Mouse (Mus musculus): ENCODE data around the gene Atg3. TPM values are rescaled to one million over a fixed set of nuclear protein-coding genes. Genes with fewer than 3 reads are reported as not detected.

The Atg3 gene
- polyA plus RNA-seq, 1 experiment from 2014 or later, result 38.4 TPM

DNA sequence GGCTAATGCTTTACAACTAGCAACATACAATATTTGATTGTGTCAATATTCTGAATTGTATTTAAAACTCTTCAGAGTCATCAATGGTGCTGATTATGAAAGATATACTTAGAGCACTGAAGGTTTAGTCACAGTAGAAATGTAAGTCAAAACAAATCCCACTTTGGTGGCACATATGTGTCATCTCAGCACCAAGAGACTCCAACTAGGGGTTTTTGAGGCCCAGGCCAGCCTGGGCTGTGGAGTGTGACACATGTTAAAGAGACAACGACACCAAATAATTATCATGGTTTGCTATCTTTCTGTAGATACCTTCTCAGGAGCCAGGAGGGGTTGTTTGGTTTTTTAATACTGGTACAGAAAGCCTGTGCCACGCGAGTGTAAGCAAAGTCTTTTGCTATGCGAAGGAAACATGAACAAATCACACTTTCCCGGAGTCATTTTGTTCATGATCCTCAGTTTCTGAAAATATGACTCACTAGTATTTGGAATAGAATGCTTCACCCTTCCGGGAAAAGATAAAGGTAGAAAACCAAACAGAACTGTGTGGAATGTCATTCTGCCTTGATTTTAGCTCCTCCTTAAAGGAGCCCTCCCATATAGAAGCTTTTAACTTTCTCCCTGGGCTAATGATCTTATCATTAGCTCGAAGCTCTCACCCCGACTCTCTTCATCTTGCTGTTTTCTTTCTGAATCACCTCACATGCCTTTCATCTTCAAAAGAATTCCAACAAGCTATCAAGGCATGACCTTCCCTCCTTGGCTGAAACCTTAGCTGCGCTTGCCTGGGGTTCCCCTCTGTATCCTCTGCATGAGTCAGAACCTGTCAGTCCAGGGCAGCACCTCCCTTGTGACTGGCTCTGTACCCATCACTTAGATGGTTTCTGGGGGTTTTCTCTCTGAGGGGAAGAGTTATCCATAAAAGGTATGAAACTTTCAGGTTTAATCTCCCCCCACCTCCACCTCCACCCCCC, 34.1 kb upstream of the Atg3 start:
- DNase-seq (peak; percentile 25), ATAC-seq (ENCODE audit: insufficient read depth) (peak; percentile 80)
- Histone ChIP-seq H3K4me2 (no peak overlapping the region), H3K27me3 (ENCODE audit: insufficient read depth, low read length) (no peaks in the 10 kb centered on the region), H3K4me1 (ENCODE audit: insufficient read depth) (0 out of 2 replicates have a peak, but pooled peaks cover 8% of the 10 kb centered on the region), H3K4me3 (ENCODE audit: low read depth, low read length) (no peak overlapping the region), H3K9me3 (ENCODE audit: low read depth, low read length) (no peaks in the 10 kb centered on the region), H3K27ac (ENCODE audit: low read depth) (no peak overlapping the region), H3K9ac (no peak overlapping the region), H3K36me3 (ENCODE audit: insufficient read depth) (no peaks in the 10 kb centered on the region; the same call in 1 of the 2 replicates)
- 41% methylated on average over 9 of the region's 9 CpGs for WGBS
- no peak for TF ChIP-seq CTCF (IDR thresholded peaks at IDR 0.05; ENCODE audit: low read depth)

DNA sequence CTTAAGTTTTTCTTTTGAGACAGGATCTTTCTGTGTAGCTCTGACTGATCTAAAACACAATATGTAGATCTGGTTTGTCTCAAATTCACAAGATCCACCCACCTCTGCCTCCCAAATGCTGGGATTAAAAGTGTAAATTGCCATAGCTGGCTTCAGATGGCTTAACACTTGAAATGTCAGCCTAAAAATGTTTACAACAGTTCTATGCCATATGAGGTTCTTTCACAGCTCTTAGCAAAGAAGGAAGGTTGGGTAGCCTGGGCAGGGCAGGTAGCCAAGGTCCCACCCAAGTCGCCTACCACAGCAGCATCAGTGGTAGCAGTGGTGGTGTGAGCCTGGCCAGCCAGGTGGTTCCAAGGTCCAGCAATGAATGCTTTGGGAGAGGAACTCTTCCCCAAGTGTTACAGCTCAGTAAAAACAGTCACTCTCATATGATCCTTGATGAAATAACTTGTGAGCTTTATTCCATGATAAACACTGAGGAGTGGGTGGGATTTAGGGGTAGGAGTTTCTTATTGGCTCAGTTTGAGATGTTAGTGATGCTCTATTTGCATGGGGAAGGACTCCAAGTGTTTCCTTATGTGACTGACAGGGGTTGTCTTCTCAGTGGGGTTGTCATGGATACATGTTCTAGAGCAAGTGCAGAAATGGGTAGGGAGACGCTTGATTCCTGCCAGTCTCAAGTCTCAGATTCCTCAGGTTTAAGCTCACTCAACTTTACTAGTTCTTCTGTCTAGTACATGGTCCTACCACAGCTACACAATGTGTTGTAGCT, 30.5 kb upstream of the Atg3 start:
- H3K4me3 ChIP-seq (ENCODE audit: low read depth, low read length), result no peak overlapping the region
- H3K9ac ChIP-seq, result no peak overlapping the region
- no peak for TF ChIP-seq CTCF (IDR thresholded peaks at IDR 0.05; ENCODE audit: low read depth)
- H3K36me3 ChIP-seq (ENCODE audit: insufficient read depth), result no peaks in the 10 kb centered on the region; the same call in 1 of the 2 replicates
- no peaks in the 10 kb centered on the region for H3K4me1 ChIP-seq (ENCODE audit: insufficient read depth)
- 84% methylated on average over 2 of the region's 2 CpGs for WGBS
- ATAC-seq (ENCODE audit: insufficient read depth) (no peak), DNase-seq (no peak)
- no peak overlapping the region for H3K4me2 ChIP-seq
- no peak overlapping the region for H3K27ac ChIP-seq (ENCODE audit: low read depth)
- no peaks in the 10 kb centered on the region for H3K9me3 ChIP-seq (ENCODE audit: low read depth, low read length)
- no peaks in the 10 kb centered on the region for H3K27me3 ChIP-seq (ENCODE audit: insufficient read depth, low read length)

DNA sequence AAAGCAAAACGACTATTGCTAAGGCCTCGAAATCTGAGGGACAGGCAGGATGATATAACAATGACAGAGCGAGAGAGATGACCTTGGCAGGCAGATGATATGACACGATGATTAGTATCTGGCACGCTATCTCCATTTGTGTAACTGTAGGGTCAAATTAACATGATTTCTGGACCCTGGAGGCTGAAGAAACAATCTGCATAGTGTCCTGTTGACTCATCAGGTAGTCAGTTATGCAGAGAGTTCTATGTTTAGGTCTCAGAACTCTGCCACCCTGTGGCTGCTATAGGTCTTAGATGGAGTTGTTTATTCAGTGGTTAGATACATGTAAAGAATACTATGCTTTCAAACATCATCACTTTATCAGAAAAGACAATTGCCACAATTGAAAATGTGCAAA, 16.9 kb upstream of the Atg3 start:
- Histone ChIP-seq H3K9me3 (ENCODE audit: low read depth, low read length) (no peaks in the 10 kb centered on the region), H3K27me3 (ENCODE audit: insufficient read depth, low read length) (no peaks in the 10 kb centered on the region), H3K4me2 (no peak overlapping the region), H3K27ac (ENCODE audit: low read depth) (no peak overlapping the region), H3K36me3 (ENCODE audit: insufficient read depth) (peaks cover 43% of the 10 kb centered on the region), H3K9ac (no peak overlapping the region), H3K4me1 (ENCODE audit: insufficient read depth) (no peaks in the 10 kb centered on the region), H3K4me3 (ENCODE audit: low read depth, low read length) (no peak overlapping the region)
- no peak for DNase-seq
- ATAC-seq (ENCODE audit: insufficient read depth), result no peak
- TF ChIP-seq CTCF (IDR thresholded peaks at IDR 0.05; ENCODE audit: low read depth), result no peak
- WGBS, result 94% methylated on average over 5 of the region's 5 CpGs

DNA sequence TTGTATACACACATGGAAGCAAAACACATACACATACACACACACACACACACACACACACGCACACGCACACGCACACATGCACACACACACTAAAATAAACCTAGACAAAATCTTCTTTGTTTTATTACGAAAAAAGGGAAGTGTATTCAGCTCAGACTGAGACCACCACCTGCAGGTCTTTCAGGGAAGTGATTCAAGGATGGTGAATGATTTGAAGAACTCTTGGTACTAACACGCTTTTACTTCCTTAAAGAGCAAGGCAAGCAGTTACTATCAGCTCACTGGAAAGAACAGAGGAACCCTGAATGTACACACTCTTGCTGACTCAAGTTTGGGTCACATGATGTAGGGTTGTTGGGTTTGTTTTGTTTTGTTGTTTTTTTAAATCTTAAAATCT, 16.0 kb upstream of the Atg3 start:
- H3K9me3 ChIP-seq (ENCODE audit: low read depth, low read length), result no peaks in the 10 kb centered on the region
- no peak overlapping the region for H3K4me2 ChIP-seq
- peaks cover 49% of the 10 kb centered on the region for H3K36me3 ChIP-seq (ENCODE audit: insufficient read depth)
- no peaks in the 10 kb centered on the region for H3K4me1 ChIP-seq (ENCODE audit: insufficient read depth)
- no peak overlapping the region for H3K27ac ChIP-seq (ENCODE audit: low read depth)
- DNase-seq (peak; percentile 20), ATAC-seq (ENCODE audit: insufficient read depth) (no peak)
- no peak overlapping the region for H3K9ac ChIP-seq
- 88% methylated on average over 5 of the region's 5 CpGs for WGBS
- peak; percentile 32 for TF ChIP-seq CTCF (IDR thresholded peaks at IDR 0.05; ENCODE audit: low read depth)
- H3K27me3 ChIP-seq (ENCODE audit: insufficient read depth, low read length), result no peaks in the 10 kb centered on the region
- H3K4me3 ChIP-seq (ENCODE audit: low read depth, low read length), result no peak overlapping the region

DNA sequence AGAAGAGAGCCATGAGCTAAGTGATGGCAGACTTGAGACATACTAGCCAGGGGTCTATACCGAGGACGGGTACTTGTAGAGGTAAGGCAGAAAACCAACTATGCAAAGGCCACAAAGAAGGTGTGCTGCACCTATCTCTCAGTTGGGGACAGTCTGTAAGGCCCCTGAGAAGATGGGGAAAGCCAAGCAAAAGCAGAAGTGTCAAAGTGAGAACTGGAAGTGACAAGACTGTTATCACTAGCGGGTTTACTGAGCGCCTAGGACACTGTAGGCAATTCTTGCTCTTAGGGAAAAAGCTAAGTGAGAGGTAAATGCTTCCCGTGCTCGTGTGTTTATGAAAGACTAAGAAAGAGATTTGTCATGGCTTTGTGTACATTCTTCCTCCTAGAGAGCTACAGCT, 13.5 kb upstream of the Atg3 start:
- H3K36me3 ChIP-seq (ENCODE audit: insufficient read depth), result peaks cover 60% of the 10 kb centered on the region

DNA sequence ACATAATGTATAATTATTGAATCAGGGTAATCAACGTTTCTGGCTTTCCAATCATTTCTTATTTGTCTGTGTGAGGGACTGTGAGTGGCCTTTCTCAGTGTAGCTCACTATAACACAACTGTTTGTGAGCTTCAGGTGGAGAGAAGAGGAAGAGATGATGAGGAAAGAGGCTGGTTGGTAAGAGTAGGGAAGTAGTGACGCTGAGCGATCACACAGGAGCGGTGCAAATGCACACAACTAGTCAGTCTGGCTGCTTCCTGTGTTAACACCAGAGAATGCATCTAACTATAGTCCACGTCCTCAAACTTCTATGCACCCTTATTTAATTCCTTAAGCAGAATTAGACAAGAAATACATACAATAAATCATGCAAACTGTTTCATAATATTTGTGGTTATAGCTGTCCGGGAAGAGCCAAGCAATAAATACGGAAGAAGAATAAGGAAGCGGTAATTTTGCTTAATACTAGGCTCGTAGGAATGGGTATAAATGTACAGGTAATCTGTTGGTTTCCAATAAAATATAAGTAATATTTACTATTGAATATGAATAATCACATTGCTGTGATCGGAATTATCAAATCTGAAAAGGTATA, 10.0 kb upstream of the Atg3 start:
- H3K4me2 ChIP-seq, result no peak overlapping the region
- DNase-seq (no peak), ATAC-seq (ENCODE audit: insufficient read depth) (no peak)
- TF ChIP-seq CTCF (IDR thresholded peaks at IDR 0.05; ENCODE audit: low read depth), result no peak
- no peaks in the 10 kb centered on the region for H3K4me1 ChIP-seq (ENCODE audit: insufficient read depth)
- no peak overlapping the region for H3K9ac ChIP-seq
- H3K27ac ChIP-seq (ENCODE audit: low read depth), result no peak overlapping the region
- 92% methylated on average over 10 of the region's 10 CpGs for WGBS
- H3K36me3 ChIP-seq (ENCODE audit: insufficient read depth), result peaks cover 53% of the 10 kb centered on the region
- H3K9me3 ChIP-seq (ENCODE audit: low read depth, low read length), result no peaks in the 10 kb centered on the region
- no peaks in the 10 kb centered on the region for H3K27me3 ChIP-seq (ENCODE audit: insufficient read depth, low read length)
- H3K4me3 ChIP-seq (ENCODE audit: low read depth, low read length), result no peak overlapping the region

More for the DNA sequence above, 13.5 kb upstream of the Atg3 start:
- no peak overlapping the region for H3K9ac ChIP-seq
- ATAC-seq (ENCODE audit: insufficient read depth) (no peak), DNase-seq (no peak)
- no peak for TF ChIP-seq CTCF (IDR thresholded peaks at IDR 0.05; ENCODE audit: low read depth)
- H3K4me3 ChIP-seq (ENCODE audit: low read depth, low read length), result no peak overlapping the region
- H3K9me3 ChIP-seq (ENCODE audit: low read depth, low read length), result no peaks in the 10 kb centered on the region
- no peaks in the 10 kb centered on the region for H3K4me1 ChIP-seq (ENCODE audit: insufficient read depth)
- no peak overlapping the region for H3K4me2 ChIP-seq
- no peaks in the 10 kb centered on the region for H3K27me3 ChIP-seq (ENCODE audit: insufficient read depth, low read length)
- H3K27ac ChIP-seq (ENCODE audit: low read depth), result no peak overlapping the region
- 76% methylated on average over 6 of the region's 6 CpGs for WGBS
